Mouse (Mus musculus): ENCODE measurements around the gene Mcm2. TPM values are rescaled to one million over a fixed set of nuclear protein-coding genes. Genes with fewer than 3 reads are reported as not detected.

The Mcm2 gene
- polyA plus RNA-seq, 1 experiment: 128 TPM

DNA sequence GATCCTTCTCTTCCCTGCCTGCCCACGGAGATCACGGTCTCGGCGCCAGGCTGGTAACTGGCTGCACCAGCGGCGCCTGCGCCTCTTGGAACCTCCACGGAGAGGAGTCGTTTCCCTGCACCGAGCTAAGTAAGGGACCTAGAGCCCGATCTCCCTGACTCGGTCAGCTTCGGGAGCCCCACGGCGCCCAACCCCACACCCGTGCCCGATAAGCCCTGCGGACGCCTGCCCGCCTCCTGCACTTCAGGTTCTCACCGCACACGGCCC is 57.1 kb downstream of the Mcm2 start:
- Histone ChIP-seq H3K9me3 (ENCODE audit: control insufficient read depth, low read length) (no peaks in the 10 kb centered on the region), H3K27me3 (ENCODE audit: control insufficient read depth) (peaks cover 12% of the 10 kb centered on the region), H3K4me1 (ENCODE audit: control insufficient read depth) (peaks cover 73% of the 10 kb centered on the region), H3K36me3 (ENCODE audit: control insufficient read depth) (peaks cover 44% of the 10 kb centered on the region), H3K4me3 (replicated peaks) (peak overlapping the region; percentile 87)
- TF ChIP-seq GATA1 (IDR thresholded peaks at IDR 0.05; ENCODE audit: low read length) (no peak), TAL1 (IDR thresholded peaks at IDR 0.05; ENCODE audit: low read length) (no peak)

DNA sequence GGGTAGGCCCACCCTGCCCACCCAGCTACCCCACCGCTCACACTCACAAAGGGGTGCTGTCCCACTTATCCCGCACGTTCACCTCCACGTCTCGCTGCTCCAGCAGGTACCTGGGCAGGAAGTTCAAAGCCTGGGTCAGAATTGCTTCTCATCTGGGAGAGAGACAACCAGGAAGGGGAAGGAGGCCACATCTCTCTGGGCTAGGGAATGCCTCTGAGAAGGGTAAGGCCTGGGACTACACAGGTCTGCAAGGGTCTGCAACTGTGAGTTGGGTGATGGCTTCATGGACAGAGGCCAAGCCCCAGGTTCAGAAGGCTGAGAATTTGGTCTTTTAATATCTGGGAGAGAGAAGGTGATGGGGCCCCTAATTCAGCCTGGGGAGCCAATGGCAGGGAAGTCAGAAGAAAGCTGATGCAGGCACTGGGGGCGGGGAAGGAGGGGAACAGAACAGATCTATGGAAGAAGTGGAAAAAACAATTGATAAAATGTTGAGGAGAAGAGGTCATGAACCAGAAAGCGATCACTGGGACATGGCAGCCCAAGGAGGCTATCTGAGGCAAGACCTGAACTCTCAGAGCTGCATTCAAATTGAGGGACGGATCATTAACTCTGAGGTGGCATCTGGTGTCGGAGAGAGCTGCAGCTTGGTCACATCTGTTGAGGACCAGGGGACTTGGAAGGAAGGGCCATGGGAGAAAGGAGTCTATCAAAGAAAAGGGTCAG is 57.6 kb downstream of the Mcm2 start:
- Histone ChIP-seq H3K4me3 (replicated peaks) (peak overlapping the region; percentile 87), H3K27me3 (ENCODE audit: control insufficient read depth) (peaks cover 8% of the 10 kb centered on the region), H3K9me3 (ENCODE audit: control insufficient read depth, low read length) (no peaks in the 10 kb centered on the region), H3K36me3 (ENCODE audit: control insufficient read depth) (peaks cover 49% of the 10 kb centered on the region), H3K4me1 (ENCODE audit: control insufficient read depth) (peaks cover 78% of the 10 kb centered on the region)
- TF ChIP-seq TAL1 (IDR thresholded peaks at IDR 0.05; ENCODE audit: low read length): no peak
- no peak for TF ChIP-seq GATA1 (IDR thresholded peaks at IDR 0.05; ENCODE audit: low read length)

DNA sequence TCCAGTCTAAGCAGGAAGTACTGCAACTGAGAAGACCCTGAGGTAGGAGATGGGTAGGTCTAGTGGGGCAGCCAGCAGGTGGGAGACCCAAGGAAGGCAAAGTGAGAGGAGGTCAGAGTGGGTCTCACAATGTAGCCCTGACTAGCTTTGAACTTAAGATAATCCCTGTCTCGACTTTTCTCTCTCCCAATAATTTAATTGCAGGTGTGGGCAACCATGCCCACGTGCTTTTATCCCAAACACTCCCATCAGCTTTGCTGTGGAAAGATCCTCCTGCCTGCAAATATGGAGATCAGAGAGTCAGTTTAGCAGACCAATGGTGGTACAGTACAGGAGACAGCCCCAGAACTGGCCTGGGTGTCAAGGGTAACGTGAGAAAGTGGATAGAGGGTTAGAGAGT is 58.4 kb downstream of the Mcm2 start:
- Histone ChIP-seq H3K4me3 (replicated peaks) (peak overlapping the region; percentile 87), H3K36me3 (ENCODE audit: control insufficient read depth) (peaks cover 57% of the 10 kb centered on the region), H3K27me3 (ENCODE audit: control insufficient read depth) (peaks cover 6% of the 10 kb centered on the region), H3K4me1 (ENCODE audit: control insufficient read depth) (peaks cover 85% of the 10 kb centered on the region), H3K9me3 (ENCODE audit: control insufficient read depth, low read length) (no peaks in the 10 kb centered on the region)
- no peak for TF ChIP-seq GATA1 (IDR thresholded peaks at IDR 0.05; ENCODE audit: low read length)
- TF ChIP-seq TAL1 (IDR thresholded peaks at IDR 0.05; ENCODE audit: low read length): no peak

DNA sequence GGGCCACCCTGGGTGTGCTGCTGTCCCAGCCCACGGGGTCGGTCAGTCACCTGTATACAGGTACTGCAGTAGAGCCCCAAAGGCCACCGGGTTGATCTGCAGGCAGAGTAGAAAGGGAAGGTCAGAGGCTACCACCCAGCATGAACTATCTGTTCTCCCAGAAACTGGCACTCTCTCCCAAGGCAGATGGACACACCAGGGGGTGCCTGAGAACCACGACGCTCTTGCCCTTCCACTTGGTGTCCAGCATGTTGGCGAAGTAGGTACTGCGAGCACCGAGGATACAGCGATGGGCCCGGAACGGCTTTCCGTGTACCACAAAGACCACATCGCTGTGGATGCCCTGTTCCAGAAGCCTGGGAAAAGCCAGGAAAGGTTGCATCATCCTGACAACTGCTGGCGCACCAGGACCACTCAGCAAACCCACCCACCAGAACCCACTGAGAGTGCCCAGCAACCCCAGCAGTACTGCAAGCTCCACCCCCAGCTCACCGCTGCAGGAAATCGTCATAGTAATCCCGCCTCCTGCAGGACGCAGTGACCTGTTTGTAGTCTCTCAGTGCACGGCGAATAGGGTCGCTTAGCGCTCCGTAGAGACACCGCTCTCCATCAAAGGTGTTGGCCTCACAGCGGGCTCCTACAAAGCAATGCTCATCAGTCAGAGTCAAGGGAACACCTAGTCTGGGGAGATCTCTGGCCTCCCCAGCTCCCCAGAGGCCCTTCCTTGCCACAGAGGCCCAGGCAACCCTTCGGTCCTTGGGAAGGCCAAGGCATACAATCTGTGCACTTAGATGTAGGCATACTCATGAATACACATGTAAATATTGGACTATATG is 59.2 kb downstream of the Mcm2 start:
- peaks cover 4% of the 10 kb centered on the region; the same call in 1 of the 2 replicates for H3K27me3 ChIP-seq (ENCODE audit: control insufficient read depth)
- peaks cover 92% of the 10 kb centered on the region for H3K4me1 ChIP-seq (ENCODE audit: control insufficient read depth)
- H3K36me3 ChIP-seq (ENCODE audit: control insufficient read depth): peaks cover 65% of the 10 kb centered on the region
- TF ChIP-seq TAL1 (IDR thresholded peaks at IDR 0.05; ENCODE audit: low read length) (no peak), GATA1 (IDR thresholded peaks at IDR 0.05; ENCODE audit: low read length) (no peak)
- no peaks in the 10 kb centered on the region for H3K9me3 ChIP-seq (ENCODE audit: control insufficient read depth, low read length)
- peak overlapping the region; percentile 87 for H3K4me3 ChIP-seq (replicated peaks)

DNA sequence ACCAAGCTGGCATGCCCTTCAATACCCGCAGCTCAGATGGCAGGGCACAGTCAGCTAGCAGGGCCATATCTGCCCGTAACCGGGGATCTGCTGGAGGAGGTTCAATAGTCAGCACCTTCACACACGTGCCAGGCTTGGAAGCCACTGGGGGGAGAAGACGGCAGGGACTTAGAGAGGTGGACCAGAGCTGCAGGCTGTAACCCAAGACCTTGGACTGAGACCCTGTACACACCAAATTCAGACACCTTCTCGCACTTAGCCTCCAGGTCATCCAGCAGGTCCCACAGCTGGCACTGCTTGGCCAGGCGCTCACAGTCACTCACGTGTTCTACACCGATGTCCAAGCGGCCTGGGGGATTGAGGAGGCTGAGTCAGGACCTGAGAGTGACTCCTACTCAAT is 60.0 kb downstream of the Mcm2 start:
- Histone ChIP-seq H3K9me3 (ENCODE audit: control insufficient read depth, low read length) (no peaks in the 10 kb centered on the region), H3K36me3 (ENCODE audit: control insufficient read depth) (peaks cover 73% of the 10 kb centered on the region), H3K4me1 (ENCODE audit: control insufficient read depth) (peaks cover 92% of the 10 kb centered on the region), H3K27me3 (ENCODE audit: control insufficient read depth) (peaks cover 3% of the 10 kb centered on the region; the same call in 1 of the 2 replicates), H3K4me3 (replicated peaks) (no peak overlapping the region)
- TF ChIP-seq GATA1 (IDR thresholded peaks at IDR 0.05; ENCODE audit: low read length) (no peak), TAL1 (IDR thresholded peaks at IDR 0.05; ENCODE audit: low read length) (no peak)

DNA sequence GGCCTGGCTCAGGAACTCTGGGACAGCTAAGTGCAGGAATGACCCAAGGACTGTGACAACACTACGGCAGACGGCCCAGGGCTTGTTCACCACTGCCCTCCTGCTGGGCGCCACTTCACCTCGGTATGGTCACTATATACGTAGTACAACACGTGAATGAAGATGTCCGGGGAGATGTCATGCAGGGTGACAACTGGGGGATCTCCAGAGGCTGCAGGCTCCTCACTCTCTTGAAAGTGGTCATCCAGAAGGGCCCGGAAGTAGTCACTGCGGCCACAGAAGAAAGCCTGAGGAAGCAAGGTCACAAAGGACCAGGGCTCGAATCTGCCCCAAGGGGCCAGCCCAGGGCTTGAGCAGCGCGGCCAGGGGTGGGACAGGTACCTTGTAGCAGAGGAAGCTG is 60.6 kb downstream of the Mcm2 start:
- H3K36me3 ChIP-seq (ENCODE audit: control insufficient read depth): peaks cover 76% of the 10 kb centered on the region
- no peaks in the 10 kb centered on the region for H3K27me3 ChIP-seq (ENCODE audit: control insufficient read depth)
- H3K4me1 ChIP-seq (ENCODE audit: control insufficient read depth): peaks cover 92% of the 10 kb centered on the region
- H3K9me3 ChIP-seq (ENCODE audit: control insufficient read depth, low read length): no peaks in the 10 kb centered on the region
- TF ChIP-seq TAL1 (IDR thresholded peaks at IDR 0.05; ENCODE audit: low read length) (no peak), GATA1 (IDR thresholded peaks at IDR 0.05; ENCODE audit: low read length) (no peak)
- no peak overlapping the region for H3K4me3 ChIP-seq (replicated peaks)

DNA sequence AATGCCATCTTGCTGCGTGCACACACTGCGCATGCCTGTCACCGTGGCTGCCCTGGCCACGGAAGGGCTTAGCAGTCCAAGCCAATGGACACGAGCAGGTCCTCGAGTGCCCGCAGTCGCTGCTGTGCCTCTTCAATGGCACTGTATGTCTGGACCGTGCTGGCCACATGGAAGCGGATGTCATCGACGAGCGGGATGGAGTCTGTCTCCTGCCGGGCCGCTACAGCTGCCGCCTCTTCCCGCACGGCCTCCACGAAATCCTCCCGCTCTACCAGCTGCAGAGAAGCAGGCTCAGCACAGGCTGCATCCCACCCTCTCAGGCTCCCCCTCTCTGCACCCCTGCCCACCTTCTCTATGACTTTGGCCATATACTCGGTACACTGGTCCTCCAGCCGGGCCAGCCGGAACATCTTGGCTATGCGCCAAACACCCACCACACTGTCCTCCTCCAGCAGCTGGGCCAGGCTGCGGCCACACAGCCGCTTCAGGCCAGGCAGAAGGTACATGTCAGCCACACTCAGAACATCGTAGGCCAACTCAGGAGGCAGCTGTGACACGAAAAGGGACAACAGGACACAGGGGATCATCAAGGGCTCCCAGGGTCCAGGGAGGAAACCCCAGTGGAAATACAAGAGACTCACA is 62.3 kb downstream of the Mcm2 start:
- Histone ChIP-seq H3K4me3 (replicated peaks) (peak overlapping the region; percentile 5), H3K9me3 (ENCODE audit: control insufficient read depth, low read length) (no peaks in the 10 kb centered on the region), H3K36me3 (ENCODE audit: control insufficient read depth) (peaks cover 83% of the 10 kb centered on the region), H3K4me1 (ENCODE audit: control insufficient read depth) (peaks cover 94% of the 10 kb centered on the region), H3K27me3 (ENCODE audit: control insufficient read depth) (no peaks in the 10 kb centered on the region)
- no peak for TF ChIP-seq GATA1 (IDR thresholded peaks at IDR 0.05; ENCODE audit: low read length)
- no peak for TF ChIP-seq TAL1 (IDR thresholded peaks at IDR 0.05; ENCODE audit: low read length)

DNA sequence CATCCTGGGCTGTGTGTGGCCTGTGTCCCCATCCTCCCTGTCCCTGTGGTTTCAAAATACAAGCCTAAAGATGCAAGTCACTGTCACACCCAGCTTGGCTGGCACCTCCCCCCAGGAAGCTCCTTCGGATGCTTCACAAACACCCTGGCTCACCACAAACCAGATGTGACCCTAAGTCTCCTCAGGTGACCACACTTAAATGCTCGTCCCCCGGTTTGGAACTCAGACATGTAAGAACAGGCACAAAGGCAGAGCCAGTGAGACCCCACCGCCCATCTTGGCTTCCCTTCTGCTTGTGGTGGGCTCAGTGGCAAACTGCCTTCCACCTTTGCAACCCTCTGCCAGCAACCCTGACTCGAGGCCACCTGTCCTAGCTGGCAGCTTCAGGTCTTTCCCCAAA is 63.5 kb downstream of the Mcm2 start:
- H3K27me3 ChIP-seq (ENCODE audit: control insufficient read depth): no peaks in the 10 kb centered on the region
- no peaks in the 10 kb centered on the region for H3K9me3 ChIP-seq (ENCODE audit: control insufficient read depth, low read length)
- peaks cover 90% of the 10 kb centered on the region for H3K4me1 ChIP-seq (ENCODE audit: control insufficient read depth)
- H3K4me3 ChIP-seq (replicated peaks): peak overlapping the region; percentile 52
- H3K36me3 ChIP-seq (ENCODE audit: control insufficient read depth): peaks cover 75% of the 10 kb centered on the region
- TF ChIP-seq TAL1 (IDR thresholded peaks at IDR 0.05; ENCODE audit: low read length) (no peak), GATA1 (IDR thresholded peaks at IDR 0.05; ENCODE audit: low read length) (no peak)

Other genes with a start within 250 kb of the Mcm2 start
- gene Mgll, start 174.4 kb downstream of the Mcm2 start, polyA plus RNA-seq (2012): 28.7 and 42.4 TPM in 2 replicates
- 21.3 and 21.4 TPM in 2 replicates for gene Abtb1, start 56.8 kb downstream of the Mcm2 start, polyA plus RNA-seq (2012)
- 0.18 and 0.28 TPM in 2 replicates for gene Podxl2, start 23.7 kb downstream of the Mcm2 start, polyA plus RNA-seq (2012)
- gene Tpra1, start 3.5 kb upstream of the Mcm2 start, polyA plus RNA-seq (2012): 39.5 and 40.0 TPM in 2 replicates